Mouse (Mus musculus) forebrain, embryonic 16.5 days (tissue): ENCODE measurements around the gene Mrpl34. TPM values are rescaled to one million over a fixed set of nuclear protein-coding genes. Genes with fewer than 3 reads are reported as not detected.

Experiments used
- ATAC-seq: fragments of 200-750 bp; cut with Nextera tagmentation; 2 replicates; pipeline ENCODE4 v1.8.0; 2017; ENCODE audit warnings: mild to moderate bottlenecking, moderate library complexity
- H3K27ac ChIP-seq: fragments of 300-500 bp; sonication (generic); 2 replicates; pipeline ENCODE4 v1.5.1; 2014; ENCODE audit warnings: low read length, control low read depth
- H3K27me3 ChIP-seq: fragments of 300-500 bp; sonication (generic); replicated peaks from 2 replicates; pipeline ENCODE4 v1.6.1; 2014; ENCODE audit warnings: low read length; ENCODE audit not compliant: control insufficient read depth, insufficient read depth
- H3K36me3 ChIP-seq: fragments of 300-500 bp; sonication (generic); 2 replicates; pipeline ENCODE4 v1.6.1; 2014; ENCODE audit not compliant: control insufficient read depth, insufficient read depth
- H3K4me1 ChIP-seq: fragments of 300-500 bp; sonication (generic); replicated peaks from 2 replicates; pipeline ENCODE4 v1.6.1; 2014; ENCODE audit warnings: low read length; ENCODE audit not compliant: control insufficient read depth, insufficient read depth
- H3K4me2 ChIP-seq: fragments of 300-500 bp; sonication (generic); 2 replicates; pipeline ENCODE4 v1.6.1; 2014; ENCODE audit warnings: mild to moderate bottlenecking, low read length, control low read depth
- H3K4me3 ChIP-seq: fragments of 300-500 bp; sonication (generic); replicated peaks from 2 replicates; pipeline ENCODE4 v1.5.1; 2014; ENCODE audit warnings: mild to moderate bottlenecking, low read length, control low read depth
- H3K9ac ChIP-seq: fragments of 300-500 bp; sonication (generic); replicated peaks from 2 replicates; pipeline ENCODE4 v1.6.1; 2014; ENCODE audit warnings: low read depth, low read length, control low read depth
- H3K9me3 ChIP-seq: fragments of 300-500 bp; sonication (generic); 2 replicates; pipeline ENCODE4 v1.6.1; 2016; ENCODE audit warnings: low read length; ENCODE audit not compliant: control insufficient read depth
- WGBS: fragments of 180-500 bp; shearing (Covaris S2); extraction: QIAGEN DNeasy Blood & Tissue Kit; methylation state at CpG from one replicate; pipeline ENCODE4 v1.1.7; 2014; 5-methylcytosine and 5-hydroxymethylcytosine counted together
- polyA plus RNA-seq: library from polyadenylated mRNA; unstranded; fragments of >200 nt; fragmentation: Nextera tagmentation; extraction: Ambion mirVana; gene quantifications from 2 replicates; pipeline ENCODE4 v1.2.1, GENCODE M21; 2015

Mrpl34 gene
- polyA plus RNA-seq, 1 experiment from 2014 or later: 178 TPM

- Histone ChIP-seq H3K4me1 (no peaks in the 10 kb centered on the region; the same call in 1 of the 2 replicates), H3K27me3 (peaks cover 20% of the 10 kb centered on the region), H3K4me2 (no peak overlapping the region), H3K9me3 (no peaks in the 10 kb centered on the region), H3K27ac (no peak overlapping the region), H3K36me3 (no peaks in the 10 kb centered on the region), H3K9ac (no peak overlapping the region), H3K4me3 (no peak overlapping the region)
- 77% methylated on average over 15 of the region's 15 CpGs for WGBS
- ATAC-seq: no peak
These were observed 48.4 kb downstream of the Mrpl34 start for GRCm38 (mm10) chr8:71513018-71513754.

GRCm38 (mm10) chr8:71515043-71515442 is 50.3 kb downstream of the Mrpl34 start:
- ATAC-seq: no peak
- no peaks in the 10 kb centered on the region for H3K36me3 ChIP-seq
- no peak overlapping the region for H3K4me3 ChIP-seq
- 79% methylated on average over 5 of the region's 5 CpGs for WGBS
- 0 out of 2 replicates have a peak, but pooled peaks cover 6% of the 10 kb centered on the region for H3K27me3 ChIP-seq
- no peak overlapping the region for H3K4me2 ChIP-seq
- H3K9ac ChIP-seq: no peak overlapping the region
- H3K27ac ChIP-seq: no peak overlapping the region
- H3K4me1 ChIP-seq: no peaks in the 10 kb centered on the region
- H3K9me3 ChIP-seq: no peaks in the 10 kb centered on the region

Other genes with a start within 250 kb of the Mrpl34 start
- 19.8 and 23.9 TPM in 2 replicates for gene Myo9b, start 192.2 kb upstream of the Mrpl34 start, polyA plus RNA-seq
- 53.2 and 56.0 TPM in 2 replicates for gene Haus8, start 192.0 kb upstream of the Mrpl34 start, polyA plus RNA-seq
- gene Use1, start 98.1 kb upstream of the Mrpl34 start, polyA plus RNA-seq: 100 and 115 TPM in 2 replicates
- gene Ocel1, start 93.7 kb upstream of the Mrpl34 start, polyA plus RNA-seq: 7.8 and 8.0 TPM in 2 replicates
- 11.8 and 13.2 TPM in 2 replicates for gene Nr2f6, start 83.0 kb upstream of the Mrpl34 start, polyA plus RNA-seq
- gene Ushbp1, start 69.2 kb upstream of the Mrpl34 start, polyA plus RNA-seq: 6.1 and 6.9 TPM in 2 replicates
- 103 and 105 TPM in 2 replicates for gene Babam1, start 68.1 kb upstream of the Mrpl34 start, polyA plus RNA-seq
- gene Ankle1, start 58.9 kb upstream of the Mrpl34 start, polyA plus RNA-seq: 12.3 and 18.9 TPM in 2 replicates
- 113 and 127 TPM in 2 replicates for gene Abhd8, start 1.3 kb upstream of the Mrpl34 start, polyA plus RNA-seq
- 218 and 236 TPM in 2 replicates for gene Dda1, start 4.2 kb downstream of the Mrpl34 start, polyA plus RNA-seq
- 4.1 and 4.4 TPM in 2 replicates for gene Ano8, start 21.0 kb downstream of the Mrpl34 start, polyA plus RNA-seq
- gene Gtpbp3, start 23.1 kb downstream of the Mrpl34 start, polyA plus RNA-seq: 12.1 and 12.6 TPM in 2 replicates
- 3.5 and 4.4 TPM in 2 replicates for gene Plvap, start 46.8 kb downstream of the Mrpl34 start, polyA plus RNA-seq
- 0.26 TPM in 1 of 2 replicates, not detected in the other for gene Ccdc194, start 60.8 kb downstream of the Mrpl34 start, polyA plus RNA-seq
- 4.7 and 7.5 TPM in 2 replicates for gene Bst2, start 72.5 kb downstream of the Mrpl34 start, polyA plus RNA-seq
- gene Mvb12a, start 78.0 kb downstream of the Mrpl34 start, polyA plus RNA-seq: 52.8 and 65.3 TPM in 2 replicates
- gene Tmem221, start 93.9 kb downstream of the Mrpl34 start, polyA plus RNA-seq: 0.15 and 0.16 TPM in 2 replicates
- not detected in 2 replicates for gene Nxnl1, start 101.6 kb downstream of the Mrpl34 start, polyA plus RNA-seq
- 74.6 and 75.9 TPM in 2 replicates for gene Slc27a1, start 103.9 kb downstream of the Mrpl34 start, polyA plus RNA-seq
- 167 and 189 TPM in 2 replicates for gene Pgls, start 127.2 kb downstream of the Mrpl34 start, polyA plus RNA-seq
- gene Fam129c, start 132.7 kb downstream of the Mrpl34 start, polyA plus RNA-seq: 6.2 and 8.4 TPM in 2 replicates
- gene Colgalt1, start 146.0 kb downstream of the Mrpl34 start, polyA plus RNA-seq: 60.4 and 63.6 TPM in 2 replicates
- gene Unc13a, start 206.8 kb downstream of the Mrpl34 start, polyA plus RNA-seq: 23.1 and 33.6 TPM in 2 replicates
- gene Jak3, start 211.3 kb downstream of the Mrpl34 start, polyA plus RNA-seq: 3.4 and 4.1 TPM in 2 replicates
- gene Insl3, start 224.3 kb downstream of the Mrpl34 start, polyA plus RNA-seq: not detected in 2 replicates
- gene B3gnt3, start 236.8 kb downstream of the Mrpl34 start, polyA plus RNA-seq: 0.58 and 0.68 TPM in 2 replicates